Mouse (Mus musculus) spleen, adult 12 weeks (tissue): Measurements from ENCODE around the gene Ky.
A peak's percentile ranks its signal among the peaks of the same experiment; 100 is the strongest.

Experiments
- DNase-seq: peaks from one replicate; pipeline ENCODE4 v3.0.0; 2022; ENCODE audit warnings: low spot score

Ky gene

DNA sequence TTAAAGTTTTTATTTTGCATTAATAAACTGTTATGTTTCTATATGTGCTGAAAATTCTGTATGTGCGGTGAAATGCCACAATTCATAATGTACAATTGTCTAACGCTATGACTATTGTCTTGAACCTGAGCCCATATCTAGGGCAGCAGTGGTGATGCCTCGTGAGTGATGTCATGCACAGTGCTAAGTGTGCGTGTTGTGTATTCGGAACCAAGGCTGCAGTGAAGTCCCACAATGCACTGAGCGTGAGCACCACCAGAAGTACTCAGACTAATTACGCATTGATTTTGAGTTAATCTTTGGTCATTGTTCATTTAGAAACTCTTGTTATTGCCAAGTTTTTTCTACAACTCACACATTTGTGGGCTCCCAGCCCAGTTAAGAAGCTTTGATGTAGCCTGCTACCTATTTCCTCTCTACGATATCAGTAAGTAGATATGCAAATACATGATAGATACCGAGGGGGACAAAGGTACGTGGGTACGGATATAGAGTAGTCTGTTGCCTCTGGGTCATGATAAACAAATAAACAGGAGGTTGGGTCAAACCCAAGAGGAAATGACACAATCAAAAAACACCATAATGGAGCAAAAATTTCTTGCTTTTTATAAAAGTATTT, 3.4 kb upstream of the Ky start:
- no peak for DNase-seq

DNA sequence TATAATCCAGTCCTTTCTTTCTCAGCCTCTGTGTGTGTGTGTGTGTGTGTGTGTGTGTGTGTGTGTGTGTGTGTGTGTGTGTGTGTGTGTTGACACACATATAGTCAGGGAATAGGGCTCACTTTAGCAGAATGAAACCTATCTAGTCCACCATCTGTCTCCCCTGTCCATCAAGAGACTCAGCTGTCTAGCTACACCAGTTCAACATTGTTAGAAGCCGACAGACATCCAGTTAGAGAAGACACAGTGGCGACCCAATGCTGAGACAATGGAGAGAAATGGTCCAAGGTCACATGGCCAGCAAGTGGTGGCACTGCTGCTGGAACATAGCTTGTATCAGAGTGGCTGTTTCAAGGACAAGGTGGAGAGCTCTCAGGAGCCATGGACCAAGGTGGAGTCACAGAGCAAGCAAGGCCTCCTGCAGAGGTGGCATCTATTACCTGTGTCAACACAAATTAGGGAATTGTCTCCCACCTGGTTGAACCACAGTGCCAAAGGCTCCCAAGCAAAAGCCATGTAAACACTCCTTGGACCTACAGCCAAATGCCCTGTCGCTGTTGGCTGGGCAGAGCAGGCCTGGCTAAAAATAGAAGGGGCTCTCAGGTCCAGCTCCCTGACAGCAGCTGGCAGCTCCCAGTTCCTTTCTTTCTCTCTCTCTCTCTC, 703 bp upstream of the Ky start:
- DNase-seq, result no peak

GRCm38 (mm10) chr9:102508315-102508714, 2.8 kb downstream of the Ky start:
- DNase-seq, result no peak

DNA sequence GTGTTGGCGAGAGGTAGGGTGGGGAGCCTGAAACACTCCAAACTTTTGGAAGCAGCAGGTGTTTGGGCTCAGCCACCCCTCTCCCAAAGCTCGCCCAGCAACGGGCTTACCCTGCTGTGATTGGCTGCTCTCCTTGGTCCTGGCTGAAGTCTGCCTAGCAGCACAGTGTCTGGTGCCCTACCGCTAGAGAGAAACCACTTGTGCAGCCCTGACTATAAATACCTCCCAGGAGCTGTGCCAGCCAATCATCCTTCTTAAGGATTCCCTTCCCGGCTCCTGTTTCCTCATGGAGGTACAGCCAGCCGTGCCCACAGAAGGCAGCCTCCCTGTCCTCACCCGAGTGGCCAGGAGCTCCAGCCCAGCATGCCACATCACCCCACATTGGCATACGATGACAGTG, 5.9 kb downstream of the Ky start:
- no peak for DNase-seq

GRCm38 (mm10) chr9:102513578-102513977, 8.0 kb downstream of the Ky start:
- DNase-seq, result no peak

GRCm38 (mm10) chr9:102518443-102518842, 12.9 kb downstream of the Ky start:
- DNase-seq, result no peak

GRCm38 (mm10) chr9:102521396-102521795, 15.8 kb downstream of the Ky start:
- DNase-seq, result no peak

DNA sequence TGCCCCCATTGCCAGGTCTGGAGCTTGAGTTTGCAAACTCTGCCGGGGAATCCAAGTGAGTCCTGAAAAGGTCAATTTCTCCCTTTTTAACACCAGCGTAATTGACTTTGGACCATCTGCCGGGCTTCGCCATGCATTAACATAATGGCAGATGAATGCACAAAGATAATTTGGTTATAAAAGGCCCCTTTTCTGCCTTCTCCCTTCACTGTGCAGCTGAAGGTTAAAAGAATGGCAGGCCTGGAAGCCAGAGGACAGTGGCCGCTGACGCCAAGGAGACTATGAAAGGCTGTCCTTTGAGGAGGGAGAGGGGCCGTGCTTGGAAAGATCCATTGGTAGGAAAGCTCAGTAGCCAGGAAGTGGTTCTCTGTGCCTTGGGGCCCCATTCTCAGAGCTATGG, 22.6 kb downstream of the Ky start:
- no peak for DNase-seq

- no peak for DNase-seq
These were observed 23.0 kb downstream of the Ky start for GRCm38 (mm10) chr9:102528561-102528960.

DNA sequence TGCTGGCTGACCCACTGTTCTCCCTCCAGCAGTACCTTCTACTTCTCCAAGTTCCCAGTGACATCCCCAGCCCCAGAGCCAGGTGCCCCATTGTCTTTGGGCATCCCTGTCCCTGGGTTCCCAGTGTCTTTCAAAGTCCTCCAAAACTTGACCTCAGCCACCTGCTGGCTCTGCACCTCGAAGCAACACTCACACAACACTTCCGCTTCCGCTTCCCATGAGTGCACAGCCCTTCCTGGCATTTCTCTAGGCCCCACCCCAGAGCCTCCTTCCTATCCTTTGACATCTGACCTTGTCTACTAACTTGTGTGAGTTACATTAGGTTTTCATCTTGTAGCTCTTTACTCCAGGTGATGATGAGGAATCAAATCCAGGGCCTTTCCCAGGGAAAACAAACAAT, 23.5 kb downstream of the Ky start:
- DNase-seq, result no peak

DNA sequence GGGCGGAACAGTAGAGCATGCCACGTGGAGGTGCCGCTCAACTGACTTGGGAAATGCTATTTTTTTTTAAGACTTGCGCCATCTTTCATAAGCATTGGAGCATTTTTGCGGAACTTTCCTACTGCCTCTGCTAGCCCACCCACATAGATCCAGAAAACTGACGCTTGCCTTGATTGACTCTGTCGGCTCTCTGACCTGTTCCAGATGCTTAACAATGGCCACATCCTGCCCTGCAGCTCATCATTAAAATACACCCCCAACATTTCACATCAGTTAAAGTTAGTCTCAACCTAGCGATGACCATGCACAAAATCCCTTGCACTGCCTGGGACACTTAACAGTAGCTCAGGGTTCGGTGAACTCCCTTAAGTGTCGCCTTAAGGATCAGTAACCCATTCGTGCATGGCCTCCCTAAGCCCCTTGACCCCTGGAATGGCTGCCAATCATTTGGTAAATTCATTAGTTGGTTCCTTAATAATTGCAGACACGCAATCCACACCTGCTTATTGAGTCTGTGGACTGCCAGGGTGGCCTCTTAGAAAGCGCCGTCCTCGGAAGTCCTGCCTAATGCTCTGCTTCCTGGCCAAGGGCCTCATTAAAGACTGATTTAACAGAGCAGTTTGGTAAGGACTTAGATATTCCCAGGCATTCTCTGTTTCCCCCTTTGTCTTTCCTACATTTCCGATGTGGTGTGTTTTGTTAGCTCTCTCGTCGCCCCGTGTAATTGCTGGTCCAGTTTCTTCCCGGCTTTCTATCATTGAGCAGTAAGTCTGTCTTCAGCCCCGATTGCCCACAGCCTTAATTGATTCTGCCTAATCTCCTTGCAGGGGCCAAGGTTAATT, 25.7 kb downstream of the Ky start:
- no peak for DNase-seq

DNA sequence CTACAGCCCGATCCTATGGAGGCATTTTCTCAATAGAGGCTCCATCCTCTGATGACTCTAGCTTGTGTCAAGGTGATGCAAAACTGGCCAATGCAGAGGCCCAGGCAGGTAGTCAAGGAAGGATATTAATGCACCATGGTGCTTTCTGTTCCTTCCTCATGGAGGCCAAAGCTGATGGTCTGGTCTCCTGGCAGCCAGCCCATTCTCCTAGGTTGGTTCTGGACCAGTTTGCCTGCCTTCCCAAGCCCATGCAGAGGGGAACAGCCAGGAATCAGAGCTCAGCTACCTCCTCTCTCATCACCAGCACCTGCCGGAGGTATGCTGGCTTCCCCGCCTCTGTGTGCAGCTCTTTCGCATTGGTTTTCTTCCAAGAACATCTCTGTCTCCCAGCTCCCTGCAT, 31.4 kb downstream of the Ky start:
- no peak for DNase-seq

- no peak for DNase-seq
These were observed 34.1 kb downstream of the Ky start for GRCm38 (mm10) chr9:102539699-102540098.

- DNase-seq, result no peak
These were observed 36.1 kb downstream of the Ky start for GRCm38 (mm10) chr9:102541666-102542065.

GRCm38 (mm10) chr9:102542540-102542939, 37.0 kb downstream of the Ky start:
- DNase-seq, result no peak

DNA sequence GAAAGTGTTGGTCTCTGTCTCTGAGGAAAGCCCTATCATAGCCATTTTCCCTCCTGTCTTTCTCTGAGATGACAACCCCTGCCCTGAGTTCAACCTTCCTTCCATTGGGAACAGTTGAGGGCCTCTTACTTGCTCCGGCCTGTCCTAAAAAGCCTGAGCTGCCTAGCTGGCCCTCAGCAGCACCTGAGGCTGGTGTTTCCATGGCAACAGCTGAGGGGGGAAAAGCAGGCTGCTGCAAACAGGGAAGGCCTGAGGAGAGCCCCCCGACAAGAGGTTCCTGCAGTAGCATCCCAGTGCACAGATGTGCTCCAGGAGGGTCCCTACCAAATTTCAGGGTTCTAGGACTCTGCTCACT, 38.2 kb downstream of the Ky start:
- DNase-seq, result no peak

DNA sequence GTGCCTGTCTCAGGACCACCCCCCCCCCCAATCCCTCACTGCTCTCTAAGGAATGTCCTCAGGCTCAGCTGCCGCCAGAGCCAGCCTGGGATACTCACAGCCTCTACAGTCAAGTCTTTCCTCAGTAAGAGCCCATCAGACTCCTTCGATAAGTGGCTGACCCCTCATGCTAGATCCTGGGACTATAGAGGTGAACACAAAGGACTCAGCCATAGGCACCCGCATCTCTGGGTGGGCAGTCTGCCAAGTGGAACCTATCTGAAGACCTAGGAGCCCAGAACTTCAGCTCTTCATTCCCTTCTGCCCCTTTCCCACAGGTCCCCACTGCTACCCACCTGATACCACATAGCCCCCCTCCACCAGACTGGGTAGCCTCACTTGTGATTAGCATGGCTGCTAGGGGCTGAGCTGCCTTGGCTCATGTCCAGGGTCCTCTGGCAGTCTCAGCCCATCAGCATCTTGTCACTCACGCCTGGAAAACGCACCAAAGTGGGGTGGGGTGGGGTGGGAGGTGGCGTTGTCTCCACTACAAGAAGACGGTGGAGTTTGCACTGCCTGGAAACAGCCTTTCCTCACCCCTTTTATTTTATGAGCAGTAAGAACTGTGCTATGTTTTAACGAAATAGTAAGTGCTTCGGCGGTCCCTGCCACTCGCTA, 38.7 kb downstream of the Ky start:
- DNase-seq, result no peak

- peak; percentile 66 for DNase-seq
These were observed 39.3 kb downstream of the Ky start for GRCm38 (mm10) chr9:102544773-102545366.

GRCm38 (mm10) chr9:102545406-102546255, 40.1 kb downstream of the Ky start:
- no peak for DNase-seq

- DNase-seq, result no peak
These were observed 40.9 kb downstream of the Ky start for GRCm38 (mm10) chr9:102546256-102547027.

DNA sequence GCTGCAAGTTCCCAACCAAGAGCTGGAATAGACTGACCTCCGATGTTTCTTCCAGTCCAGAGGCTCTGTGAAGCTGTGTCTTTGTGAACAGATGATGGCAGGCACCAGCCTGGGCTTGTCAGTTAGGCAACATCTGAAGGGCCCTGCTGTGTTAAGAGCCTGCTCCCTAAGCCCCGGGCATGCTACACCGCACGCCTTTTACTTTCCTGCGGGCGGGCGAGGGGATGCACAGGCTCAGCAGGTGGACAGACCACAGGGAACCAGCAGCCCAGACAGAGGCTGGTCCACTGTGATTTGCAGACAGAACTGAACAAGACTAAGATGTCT, 41.4 kb downstream of the Ky start:
- no peak for DNase-seq
